Mouse (Mus musculus): Measurements from ENCODE around the gene Tnik. TPM values are rescaled to one million over a fixed set of nuclear protein-coding genes. Genes with fewer than 3 reads are reported as not detected.
A peak's percentile ranks its signal among the peaks of the same experiment; 100 is the strongest.

The Tnik gene
- total RNA-seq, 2 experiments from 2014 or later = 39.2 to 40.7 TPM

- no peak for DNase-seq
Observed at GRCm38 (mm10) chr3:28350147-28350801, 87.3 kb downstream of the Tnik start.

- DNase-seq = no peak
Observed at GRCm38 (mm10) chr3:28358391-28358790, 95.4 kb downstream of the Tnik start.

- no peak for DNase-seq
Observed at GRCm38 (mm10) chr3:28359138-28359537, 96.1 kb downstream of the Tnik start.

- no peak for DNase-seq
Observed at GRCm38 (mm10) chr3:28361056-28361455, 98.0 kb downstream of the Tnik start.

GRCm38 (mm10) chr3:28363441-28364125, 100.6 kb downstream of the Tnik start:
- no peak for DNase-seq

GRCm38 (mm10) chr3:28368746-28369145, 105.7 kb downstream of the Tnik start:
- DNase-seq = no peak

GRCm38 (mm10) chr3:28369266-28369665, 106.3 kb downstream of the Tnik start:
- DNase-seq = no peak

GRCm38 (mm10) chr3:28369698-28370097, 106.7 kb downstream of the Tnik start:
- peak; percentile 30 for DNase-seq

- no peak for DNase-seq
Observed at GRCm38 (mm10) chr3:28371583-28371982, 108.6 kb downstream of the Tnik start.

GRCm38 (mm10) chr3:28372459-28372858, 109.4 kb downstream of the Tnik start:
- no peak for DNase-seq

- DNase-seq = no peak
Observed at GRCm38 (mm10) chr3:28374738-28375510, 111.9 kb downstream of the Tnik start.

- DNase-seq = no peak
Observed at GRCm38 (mm10) chr3:28380224-28380623, 117.2 kb downstream of the Tnik start.

- peak; percentile 54 for DNase-seq
Observed at GRCm38 (mm10) chr3:28383526-28384126, 120.6 kb downstream of the Tnik start.

GRCm38 (mm10) chr3:28385199-28385975, 122.4 kb downstream of the Tnik start:
- DNase-seq = no peak

GRCm38 (mm10) chr3:28388540-28388939, 125.5 kb downstream of the Tnik start:
- DNase-seq = no peak

GRCm38 (mm10) chr3:28390183-28390582, 127.2 kb downstream of the Tnik start:
- no peak for DNase-seq

GRCm38 (mm10) chr3:28392542-28392941, 129.5 kb downstream of the Tnik start:
- DNase-seq = no peak

GRCm38 (mm10) chr3:28398781-28399180, 135.8 kb downstream of the Tnik start:
- DNase-seq = no peak

- peak; percentile 16 for DNase-seq
Observed at GRCm38 (mm10) chr3:28399593-28400216, 136.7 kb downstream of the Tnik start.

- DNase-seq = peak; percentile 38
Observed at GRCm38 (mm10) chr3:28401335-28401734, 138.3 kb downstream of the Tnik start.

- DNase-seq = no peak
Observed at GRCm38 (mm10) chr3:28402221-28402620, 139.2 kb downstream of the Tnik start.

- no peak for DNase-seq
Observed at GRCm38 (mm10) chr3:28405391-28405790, 142.4 kb downstream of the Tnik start.

Measured in heart, postnatal 4 days (tissue).